Mouse (Mus musculus): ENCODE results near the gene Mcub.

The Mcub gene

DNA sequence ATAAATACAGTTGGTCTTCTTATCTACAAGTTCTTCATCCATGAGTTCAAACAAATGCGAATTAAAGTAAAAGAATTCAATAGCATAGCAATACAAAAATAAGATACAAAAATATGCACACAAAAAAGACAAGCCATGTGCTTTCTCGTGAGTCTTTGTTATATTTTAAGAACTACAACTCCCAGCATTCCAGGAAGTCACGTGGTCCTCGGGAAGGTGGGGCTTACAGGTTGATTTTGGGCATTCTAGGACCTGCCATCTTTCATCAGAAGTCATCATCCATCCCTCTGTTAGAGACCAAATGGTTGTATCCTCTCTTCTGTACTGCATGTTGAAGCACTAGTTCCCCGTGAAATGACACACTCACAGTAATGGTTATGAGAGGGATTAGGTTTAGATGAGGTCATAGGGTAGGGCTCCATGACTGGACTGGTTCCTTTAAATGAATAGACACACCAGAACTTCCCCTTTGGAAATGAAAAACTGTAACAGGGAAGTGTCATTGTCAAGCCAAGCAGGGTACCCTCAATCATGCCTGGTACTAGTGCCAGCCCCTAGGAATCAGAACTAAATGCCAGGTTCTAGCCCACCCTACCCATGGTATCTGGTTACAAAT, 20.7 kb downstream of the Mcub start:
- no peak for DNase-seq (ENCODE audit: low spot score in 2 of 2)

DNA sequence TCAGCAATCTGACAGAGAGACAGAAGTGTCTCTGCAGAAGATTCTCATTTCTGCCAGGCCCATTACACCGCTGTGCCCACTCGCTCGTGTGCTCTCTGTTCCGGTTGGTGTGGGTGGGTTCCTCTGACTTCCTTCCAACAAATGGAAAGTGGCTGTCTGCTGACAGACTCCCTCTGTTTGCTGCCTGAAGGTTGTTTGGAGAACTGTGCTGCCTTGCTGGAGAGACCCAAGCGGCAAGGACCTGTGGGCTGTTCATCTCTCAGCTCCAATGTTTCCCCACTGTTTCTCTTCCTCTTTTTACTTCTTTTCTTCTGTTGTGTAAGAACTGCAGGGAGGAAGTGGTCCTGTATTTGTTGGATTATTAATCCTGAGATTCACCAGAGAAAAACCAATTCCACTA, 21.6 kb downstream of the Mcub start:
- DNase-seq (ENCODE audit: low spot score in 2 of 2) = no peak

DNA sequence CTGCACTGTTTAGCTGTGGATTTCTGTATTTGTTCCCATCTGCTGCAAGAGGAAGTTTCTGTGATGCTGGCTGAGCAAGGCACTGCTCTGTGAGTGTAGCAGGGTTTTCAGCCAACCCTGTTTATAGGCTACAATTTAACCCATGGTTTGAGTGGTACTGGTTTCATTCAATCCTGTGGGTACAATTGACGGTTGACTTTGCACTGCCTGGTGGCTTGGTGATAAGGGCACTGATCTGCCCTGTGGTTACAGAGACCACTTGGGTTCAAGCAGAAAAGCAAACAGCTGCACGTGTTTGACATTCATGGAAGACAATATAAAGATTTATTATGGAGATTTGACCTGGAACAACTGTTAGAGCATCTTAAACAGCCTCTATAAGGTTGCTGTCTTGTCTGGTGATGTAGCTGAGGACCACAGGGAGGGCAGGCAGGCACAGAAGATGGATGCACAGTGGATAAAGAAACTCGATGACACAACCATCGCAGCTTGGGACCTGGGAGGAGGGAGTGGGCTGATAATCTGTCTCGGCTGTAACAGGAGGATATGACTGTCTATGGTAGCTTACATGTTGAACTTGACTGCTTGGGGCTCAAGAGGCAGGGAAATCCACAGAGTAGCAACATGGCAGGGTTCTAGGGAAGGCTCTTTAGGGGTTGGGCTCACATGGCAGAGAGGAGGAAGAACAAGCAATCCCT, 23.6 kb downstream of the Mcub start:
- no peak for DNase-seq (ENCODE audit: low spot score in 2 of 2)

DNA sequence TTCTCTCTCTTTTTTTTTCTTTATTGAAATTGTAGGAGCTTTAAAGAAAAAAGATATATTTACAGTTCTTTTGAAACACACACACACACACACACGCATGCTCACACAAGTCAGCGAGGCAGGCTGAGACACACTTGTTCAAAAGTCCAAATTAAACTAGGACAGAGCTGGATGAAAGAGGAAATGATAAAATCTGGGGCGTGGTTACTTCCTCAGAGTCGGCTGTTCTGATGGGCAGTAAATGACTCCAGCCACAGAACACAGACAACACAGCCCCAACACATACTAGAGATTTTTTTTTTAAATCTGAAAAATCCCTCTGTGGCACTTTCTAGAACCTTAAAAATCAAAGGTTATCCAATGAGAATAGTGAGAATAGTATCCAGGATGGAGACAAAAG, 26.2 kb downstream of the Mcub start:
- DNase-seq (ENCODE audit: low spot score in 2 of 2) = no peak

DNA sequence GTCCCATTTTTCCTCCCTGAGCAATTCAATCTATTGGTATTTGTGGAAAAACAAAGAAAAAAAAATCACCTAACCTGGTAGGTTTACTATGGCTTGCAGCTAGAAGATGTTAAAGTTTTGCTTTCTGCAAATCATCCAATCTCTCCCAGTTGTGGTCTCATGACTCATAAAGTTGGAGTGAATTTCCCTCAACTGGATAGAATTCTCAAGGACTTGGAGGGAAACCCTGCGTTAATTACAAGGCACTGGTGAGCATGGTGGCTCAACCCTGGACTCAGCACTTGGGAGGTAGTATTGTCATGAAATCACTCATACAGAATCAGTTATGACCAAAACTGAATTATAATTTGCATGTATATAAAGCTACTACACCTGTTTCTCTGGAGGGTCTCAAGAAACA, 28.7 kb downstream of the Mcub start:
- DNase-seq (ENCODE audit: low spot score in 2 of 2) = no peak

DNA sequence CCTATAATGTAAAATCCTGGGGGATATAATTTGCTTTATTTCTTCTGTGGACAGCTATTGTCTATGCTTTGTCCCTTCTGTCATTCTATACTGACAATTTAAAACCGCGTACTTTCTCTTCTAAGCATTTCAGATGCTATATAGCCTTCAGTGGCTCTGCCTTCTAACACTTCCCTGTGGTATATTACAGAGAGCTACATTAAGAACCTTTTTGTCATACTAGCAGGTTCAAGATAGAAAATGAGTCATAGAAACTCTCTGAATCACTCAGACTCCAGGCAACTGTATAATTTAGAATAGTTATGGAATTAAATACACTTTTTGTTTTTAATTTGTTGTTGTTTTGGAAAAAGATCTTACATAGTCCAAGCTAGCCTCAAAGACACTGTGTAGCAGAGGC, 29.2 kb downstream of the Mcub start:
- DNase-seq (ENCODE audit: low spot score in 2 of 2) = no peak

DNA sequence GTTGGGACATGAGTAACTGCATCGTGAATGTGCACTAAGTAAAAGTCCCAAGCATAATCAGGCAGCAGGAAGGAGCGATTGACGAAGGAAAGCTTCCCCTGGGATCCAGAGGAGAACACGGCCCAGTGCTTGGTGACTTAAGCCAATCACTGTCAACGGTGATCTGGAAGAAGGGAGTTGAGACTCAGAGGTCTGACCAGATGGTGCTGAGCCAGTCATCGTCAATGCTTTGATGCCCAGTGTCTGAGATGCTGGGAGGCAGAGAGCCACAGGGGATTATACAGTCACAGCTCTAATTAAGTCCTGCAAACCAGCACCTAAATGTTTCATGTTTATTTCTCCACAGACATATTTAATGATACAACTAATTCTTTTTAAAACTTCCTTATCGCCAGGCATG, 30.9 kb downstream of the Mcub start:
- DNase-seq (ENCODE audit: low spot score in 2 of 2) = no peak

DNA sequence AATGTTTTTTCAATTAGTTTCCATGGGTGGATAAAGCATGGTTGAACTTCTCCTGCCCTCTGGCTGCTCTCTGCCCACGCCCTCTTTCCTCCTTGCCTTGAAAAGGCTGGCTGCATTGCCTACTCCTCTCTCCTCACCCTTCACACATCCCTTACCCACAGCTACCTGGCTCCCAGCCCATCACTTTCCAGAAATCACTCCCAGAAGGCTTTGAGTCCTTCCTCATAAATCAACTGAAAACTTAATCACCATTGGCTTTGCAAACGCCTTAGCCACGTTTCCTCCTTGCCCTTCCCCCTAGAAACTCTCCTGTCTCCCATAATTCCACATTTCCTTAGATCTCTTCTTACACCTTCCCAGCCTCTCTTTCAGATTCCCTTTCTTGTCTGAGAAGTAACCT, 32.2 kb downstream of the Mcub start:
- DNase-seq (ENCODE audit: low spot score in 2 of 2) = no peak

DNA sequence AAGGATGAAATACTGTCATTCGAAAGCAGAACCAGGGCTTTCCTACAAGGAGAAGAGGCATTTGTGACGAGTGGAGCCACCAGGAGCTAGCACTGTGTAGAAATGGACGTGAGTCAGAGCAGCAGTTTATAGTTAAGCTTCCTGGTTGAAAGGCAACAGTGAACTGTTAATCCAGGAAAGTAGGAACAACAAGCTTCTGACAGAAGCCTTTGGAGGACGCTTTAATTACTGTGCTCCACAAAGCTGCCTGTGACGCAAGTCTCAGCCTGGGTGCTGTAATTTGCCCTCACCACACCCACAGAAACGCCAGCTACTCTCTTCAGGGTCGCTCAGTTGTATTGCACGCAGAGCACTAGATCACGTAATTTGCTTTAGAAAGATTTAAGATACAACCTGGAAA, 33.4 kb downstream of the Mcub start:
- DNase-seq (ENCODE audit: low spot score in 2 of 2) = no peak

DNA sequence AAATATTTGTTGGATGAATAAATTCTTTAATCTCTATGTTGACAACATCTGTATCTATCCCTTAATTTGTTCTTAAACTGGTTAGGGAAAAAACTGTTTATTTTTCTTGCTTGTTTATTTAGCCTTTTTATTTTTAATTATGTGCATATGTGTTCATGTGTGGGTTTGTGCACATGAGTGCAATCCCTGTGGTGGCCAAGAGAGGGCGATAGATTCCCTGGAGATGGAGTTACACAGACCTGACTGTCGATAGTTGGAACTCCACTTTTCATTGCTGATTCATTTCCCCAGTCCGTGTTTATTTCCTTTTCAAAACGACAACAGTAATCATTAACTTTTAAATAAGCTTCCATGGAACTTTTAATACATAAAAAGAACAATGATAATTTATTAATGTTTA, 37.6 kb downstream of the Mcub start:
- no peak for DNase-seq (ENCODE audit: low spot score in 2 of 2)

DNA sequence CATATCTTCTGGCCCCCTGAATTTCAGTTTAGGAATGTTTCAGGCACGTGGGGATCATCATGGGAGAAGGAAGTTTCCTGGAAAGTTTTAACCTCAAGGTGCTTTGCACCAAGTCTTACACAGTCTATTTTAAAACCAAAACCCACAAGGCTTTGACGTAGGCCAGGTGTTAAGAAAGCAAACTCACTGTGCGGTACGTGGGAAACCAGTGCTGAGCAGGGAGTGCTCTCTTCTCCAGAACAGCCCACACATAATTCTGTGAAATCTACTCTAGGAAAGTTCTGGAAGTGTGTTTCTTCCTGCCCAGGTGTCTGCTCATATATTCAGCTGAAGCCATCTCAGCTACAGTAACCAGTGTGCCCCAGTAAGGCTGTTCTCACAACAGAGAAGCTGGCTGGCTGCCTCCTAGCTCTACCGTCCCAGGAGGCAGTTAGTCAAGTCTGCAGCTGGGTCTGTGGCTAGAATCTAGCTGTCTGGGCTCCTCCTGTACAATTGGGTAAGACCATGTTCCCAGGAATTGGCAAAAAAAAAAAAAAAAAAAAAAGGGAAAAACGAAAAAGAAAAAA, 39.7 kb downstream of the Mcub start:
- no peak for DNase-seq (ENCODE audit: low spot score in 2 of 2)

DNA sequence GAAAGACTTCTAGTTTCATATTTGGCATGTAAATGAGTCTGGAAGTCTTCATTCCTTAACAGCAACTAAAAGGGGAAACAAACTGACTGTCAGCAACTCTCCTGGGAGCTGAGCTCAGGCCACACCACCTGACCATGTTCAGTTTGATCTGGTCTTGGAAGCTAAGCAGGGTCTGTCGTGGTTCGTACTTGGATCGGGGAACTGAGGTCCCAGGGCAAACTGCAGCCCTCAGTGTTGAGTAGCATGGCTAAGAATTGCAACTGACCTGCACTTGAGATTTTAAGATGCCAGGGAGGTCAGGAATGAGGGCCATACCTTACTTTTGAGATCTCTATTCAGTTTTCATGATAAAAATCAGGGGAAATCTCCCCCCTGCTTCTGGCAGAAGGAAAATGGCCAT, 44.1 kb downstream of the Mcub start:
- no peak for DNase-seq (ENCODE audit: low spot score in 2 of 2)

DNA sequence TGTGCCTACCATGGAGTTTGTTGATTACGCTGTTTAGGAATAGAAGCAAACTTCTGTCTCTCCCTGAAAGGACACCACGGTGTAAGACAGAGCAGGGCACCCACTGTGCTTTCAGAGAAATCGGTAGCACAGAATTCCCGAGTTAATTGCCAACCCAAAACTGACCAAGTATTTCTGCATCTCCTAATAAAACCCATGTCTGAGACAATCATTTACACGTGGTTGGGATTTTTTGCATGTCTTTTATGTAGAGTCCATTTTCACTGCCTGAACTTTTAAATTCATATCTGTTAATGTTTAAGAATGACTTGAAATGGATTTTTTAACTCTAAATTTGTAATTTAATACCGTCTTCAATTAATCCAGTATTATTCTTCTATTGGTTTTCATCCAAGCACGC, 46.4 kb downstream of the Mcub start:
- DNase-seq (ENCODE audit: low spot score in 2 of 2) = no peak

DNA sequence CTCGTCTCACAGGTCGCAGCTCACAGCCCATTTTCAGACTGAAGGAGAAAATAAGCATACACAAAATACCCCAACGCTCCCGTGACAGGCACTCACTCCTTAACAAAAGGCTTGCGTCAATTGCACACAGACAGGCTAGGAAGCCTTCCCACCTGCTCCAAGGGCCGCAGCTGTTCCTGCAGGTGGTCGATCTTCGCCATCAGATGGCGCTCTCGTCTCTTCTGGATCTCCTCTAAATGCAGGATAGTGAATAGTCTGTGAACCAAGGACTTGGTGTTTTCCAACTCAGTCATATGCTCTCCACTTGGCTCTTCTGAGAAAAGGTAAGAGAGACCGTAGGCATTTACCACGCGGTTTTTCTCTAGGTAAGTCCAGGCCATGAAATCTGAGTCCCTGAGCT, 51.6 kb downstream of the Mcub start:
- peak in 1 of 2 experiments; percentile 71 for DNase-seq (ENCODE audit: low spot score in 2 of 2)

DNA sequence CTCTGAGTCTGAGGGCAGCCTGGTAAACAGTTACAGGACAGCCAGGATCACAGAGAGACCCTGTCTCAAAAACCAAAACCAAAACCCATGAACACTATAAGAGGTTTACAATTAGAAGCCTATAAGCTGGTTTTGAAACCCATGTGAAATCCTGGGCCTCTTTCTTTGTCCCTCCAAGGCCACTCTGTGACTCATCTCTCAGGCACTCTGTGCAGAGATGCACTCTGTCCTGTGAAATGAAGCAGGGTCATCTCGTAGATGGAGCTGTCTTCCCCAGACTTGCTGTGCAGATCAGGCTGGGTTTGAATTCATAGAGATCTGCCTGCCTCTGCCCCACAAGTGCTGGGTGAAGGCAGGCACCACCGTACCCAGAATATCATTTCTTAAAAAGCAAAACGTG, 52.6 kb downstream of the Mcub start:
- no peak for DNase-seq (ENCODE audit: low spot score in 2 of 2)

DNA sequence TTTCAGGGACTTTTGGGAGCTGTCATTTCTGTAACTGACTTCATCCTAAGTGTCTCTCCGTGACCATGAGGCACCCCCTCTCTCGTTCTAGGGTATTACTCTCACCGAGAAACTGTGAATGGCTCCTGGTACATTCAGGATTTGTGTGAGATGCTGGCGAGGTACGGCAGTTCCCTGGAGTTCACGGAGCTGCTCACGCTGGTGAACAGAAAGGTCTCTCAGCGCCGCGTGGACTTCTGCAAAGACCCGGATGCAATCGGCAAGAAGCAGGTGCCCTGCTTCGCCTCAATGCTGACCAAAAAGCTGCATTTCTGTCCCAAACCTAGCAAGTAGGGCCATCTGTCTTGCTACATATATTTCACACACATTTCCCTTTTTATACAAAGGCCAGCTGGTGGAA, 56.8 kb downstream of the Mcub start:
- DNase-seq (ENCODE audit: low spot score in 2 of 2) = no peak

DNA sequence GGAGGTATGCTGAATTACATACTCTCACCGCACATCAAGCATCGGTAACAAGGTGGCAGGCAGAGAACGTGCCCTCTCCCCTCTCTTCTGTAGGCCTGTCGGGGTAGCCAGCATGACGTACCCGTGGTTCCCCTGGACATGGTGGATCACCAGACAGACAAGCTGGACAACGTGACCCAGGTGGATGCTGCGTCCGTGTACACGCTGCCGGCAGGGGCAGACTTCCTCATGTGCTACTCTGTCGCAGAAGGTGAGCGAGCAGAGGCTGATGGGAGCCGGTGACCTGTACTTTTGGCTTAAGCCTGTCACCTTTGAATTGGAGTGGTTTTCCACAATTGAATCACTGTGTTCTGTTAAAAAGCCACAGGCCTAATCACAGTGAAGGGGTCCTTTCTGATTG, 58.0 kb downstream of the Mcub start:
- DNase-seq (ENCODE audit: low spot score in 2 of 2) = no peak

DNA sequence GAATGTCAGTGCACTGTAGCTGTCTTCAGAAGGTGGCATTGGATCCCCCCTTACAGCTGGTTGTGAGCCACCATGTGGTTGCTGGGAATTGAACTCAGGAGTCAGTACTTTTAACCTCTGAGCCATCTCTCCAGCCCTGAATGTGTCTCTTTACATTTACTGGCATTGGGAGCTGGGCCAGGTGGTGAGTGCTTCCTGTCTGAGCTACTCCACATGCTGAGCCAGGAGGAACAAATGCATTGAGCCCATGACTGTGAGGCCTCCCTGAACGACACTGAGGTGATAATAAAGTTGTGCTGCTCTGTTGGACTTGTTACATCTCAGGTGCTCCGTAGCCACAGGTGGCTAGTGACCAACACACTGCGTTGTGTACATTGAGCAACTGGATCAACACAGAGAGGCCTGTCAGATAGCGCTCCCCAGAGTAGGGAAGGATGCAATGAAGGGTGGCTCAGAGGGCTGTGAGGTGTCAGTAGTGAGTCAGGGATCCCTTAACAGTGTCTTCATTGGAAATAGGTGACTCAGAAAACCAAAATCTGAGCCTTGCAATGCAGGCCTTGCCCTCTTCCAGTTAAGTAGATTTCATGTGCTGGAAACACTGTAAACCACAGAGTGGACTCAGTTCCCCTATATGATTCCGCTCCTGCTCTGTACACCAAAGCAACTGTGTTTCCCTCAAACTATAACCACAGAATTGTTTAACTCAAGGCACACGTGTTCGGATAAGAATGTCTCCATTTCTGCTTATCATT, 65.4 kb downstream of the Mcub start:
- DNase-seq (ENCODE audit: low spot score in 2 of 2) = no peak

DNA sequence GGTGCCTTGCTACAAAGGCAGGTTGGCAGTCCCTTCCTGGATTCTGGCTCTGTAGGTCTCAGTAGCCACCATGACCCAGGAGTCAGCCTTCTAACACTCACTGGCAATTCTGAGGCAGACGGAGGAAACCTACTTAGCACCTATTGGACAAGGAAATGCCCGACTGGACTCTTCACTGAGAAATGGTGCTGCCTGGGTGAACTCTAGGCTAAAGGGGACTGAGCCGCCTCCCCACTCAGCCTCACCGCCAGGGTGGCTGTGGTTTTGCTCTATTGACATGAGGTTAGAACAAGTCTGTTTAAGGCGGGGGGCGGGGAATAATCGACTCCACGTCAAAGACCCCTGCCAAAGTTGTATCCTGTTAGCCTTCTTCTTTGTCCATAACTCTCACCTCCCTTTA, 66.1 kb downstream of the Mcub start:
- DNase-seq (ENCODE audit: low spot score in 2 of 2) = no peak

DNA sequence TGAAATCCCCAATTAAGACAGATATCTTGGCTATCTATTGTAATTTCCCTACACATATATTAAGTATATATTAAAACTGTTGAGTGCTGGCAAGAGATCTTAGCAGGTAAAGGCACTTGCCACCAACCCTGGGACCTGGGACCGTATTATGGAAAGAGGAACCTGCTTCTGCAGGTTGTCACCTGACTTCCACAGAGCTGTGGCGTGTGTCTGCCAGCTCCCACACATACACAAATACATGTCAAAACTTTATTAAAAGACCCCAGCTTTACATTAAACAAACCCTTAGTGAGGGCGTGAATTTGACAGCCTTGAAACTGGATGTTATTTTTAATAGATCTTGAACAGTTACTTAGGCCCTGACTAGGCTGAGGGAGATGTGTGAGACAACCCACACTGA, 66.6 kb downstream of the Mcub start:
- DNase-seq (ENCODE audit: low spot score in 2 of 2) = no peak

DNA sequence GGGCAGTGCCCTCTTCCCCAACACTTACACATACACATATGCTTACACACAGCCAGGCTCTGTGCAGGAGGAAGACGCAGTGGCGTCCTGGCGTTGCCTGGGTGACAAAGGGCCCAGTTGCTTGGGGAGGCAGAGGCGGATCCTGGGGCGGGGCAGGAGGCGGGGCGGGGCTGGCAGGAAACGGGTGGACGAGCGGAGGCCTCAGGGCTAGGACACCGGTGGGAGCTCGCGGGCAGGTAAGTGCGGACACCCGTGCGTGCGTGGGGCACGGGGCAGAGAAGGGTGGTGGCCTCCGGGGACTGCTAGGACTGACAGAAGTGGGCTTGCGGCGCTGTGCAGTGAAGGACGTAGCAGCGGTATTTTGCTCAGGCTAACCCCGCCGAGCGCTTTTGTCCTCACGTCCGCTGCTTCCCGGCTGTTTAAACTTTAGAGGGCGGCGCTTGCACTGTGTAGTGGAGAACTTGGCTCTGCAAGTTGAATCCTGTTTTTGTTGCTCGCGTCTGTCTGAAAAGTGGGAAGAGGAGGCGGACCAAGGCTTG, 68.7 kb downstream of the Mcub start, which contains the start of gene Casp6:
Casp6 (plus strand) TSS at position 155 of the 539 bp plus-strand sequence.
- DNase-seq (ENCODE audit: low spot score in 2 of 2) = peak; percentile 74 to 81

DNA sequence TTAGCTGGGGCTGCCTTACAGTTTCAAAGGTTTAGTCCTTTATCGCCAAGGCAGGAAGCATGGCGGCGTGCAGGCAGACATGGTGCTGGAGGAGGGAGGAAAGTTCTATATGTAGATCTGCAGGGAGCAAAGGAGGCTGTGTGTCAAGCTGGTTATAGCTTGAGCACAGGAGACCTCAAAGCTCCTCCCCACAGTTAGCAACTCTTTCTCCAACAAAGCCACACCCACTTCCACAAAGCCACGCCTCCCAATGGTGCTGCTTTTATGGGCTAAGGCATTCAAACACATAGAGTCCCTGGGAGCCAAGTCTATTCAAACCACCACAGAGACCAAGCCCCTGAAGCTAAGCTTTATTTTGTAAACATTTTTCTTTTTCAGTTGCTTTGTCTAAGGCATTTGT, 71.1 kb downstream of the Mcub start:
- DNase-seq (ENCODE audit: low spot score in 2 of 2) = no peak

DNA sequence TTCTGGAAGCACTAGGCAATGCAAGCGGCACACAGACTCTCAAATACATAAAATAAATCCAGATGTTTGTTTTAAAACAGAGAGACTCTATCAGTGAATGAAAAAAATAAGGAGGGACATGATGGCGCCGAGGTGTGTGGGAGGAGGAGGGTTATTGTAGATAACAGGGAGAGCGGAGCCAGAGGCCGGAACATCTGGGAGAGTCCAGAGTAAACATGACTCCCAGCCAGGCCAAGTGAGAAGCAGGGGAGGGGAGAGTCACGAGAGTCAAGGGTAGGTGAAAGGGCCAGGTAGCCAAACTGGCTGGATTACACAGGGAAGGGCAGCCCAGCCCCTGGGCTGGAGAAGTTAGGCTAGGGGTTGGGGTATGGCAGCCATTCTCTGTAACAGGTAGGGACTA, 73.4 kb downstream of the Mcub start:
- no peak for DNase-seq (ENCODE audit: low spot score in 2 of 2)

All from urinary bladder, postnatal 4 days (tissue).